Mouse (Mus musculus) myocyte (in vitro differentiated cells): ENCODE results near the gene Exd1. TPM values are rescaled to one million over a fixed set of nuclear protein-coding genes. Genes with fewer than 3 reads are reported as not detected.
A peak's percentile ranks its signal among the peaks of the same experiment; 100 is the strongest.

Source experiments
- H3K27me3 ChIP-seq: one replicate; pipeline ENCODE4 v1.6.1; 2011; ENCODE audit not compliant: control insufficient read depth, insufficient read depth, insufficient read length
- H3K36me3 ChIP-seq: one replicate; pipeline ENCODE4 v1.6.1; 2011; ENCODE audit not compliant: control insufficient read depth, insufficient read depth
- H3K4me2 ChIP-seq: one replicate; pipeline ENCODE4 v1.6.1; 2011; ENCODE audit warnings: low read depth, control low read depth
- H3K4me3 ChIP-seq: one replicate; pipeline ENCODE4 v1.5.1; 2011; ENCODE audit warnings: mild to moderate bottlenecking, control low read depth, moderate library complexity
- H3K79me2 ChIP-seq: one replicate; pipeline ENCODE4 v1.6.1; 2011; ENCODE audit not compliant: control insufficient read depth, insufficient read depth
- H3ac ChIP-seq: one replicate; pipeline ENCODE4 v1.6.1; 2011; ENCODE audit not compliant: control insufficient read depth, insufficient read length
- CEBPB ChIP-seq: IDR thresholded peaks from 2 replicates; pipeline ENCODE4 v1.6.1; 2011; ENCODE audit warnings: mild to moderate bottlenecking, moderate library complexity; ENCODE audit not compliant: poor library complexity, insufficient read depth, severe bottlenecking
- E2F4 ChIP-seq: IDR thresholded peaks from one replicate; pipeline ENCODE4 v1.6.1; 2011; ENCODE audit warnings: mild to moderate bottlenecking, control low read depth, moderate library complexity; ENCODE audit not compliant: insufficient read depth
- MAX ChIP-seq: IDR thresholded peaks from one replicate; pipeline ENCODE4 v1.6.1; 2011; ENCODE audit warnings: low read depth, mild to moderate bottlenecking, control low read depth
- MYOD1 ChIP-seq, 3 experiments: IDR thresholded peaks; one replicate each; pipeline ENCODE4 v1.6.1; 2011; ENCODE audit warnings: control low read depth in 2 of 3, low read depth in 2 of 3, mild to moderate bottlenecking in 2 of 3, moderate library complexity in 1 of 3; ENCODE audit not compliant: insufficient read length in 2 of 3, control insufficient read depth in 1 of 3
- MYOG ChIP-seq, 3 experiments: IDR thresholded peaks; one replicate each; pipeline ENCODE4 v1.6.1; 2011; ENCODE audit warnings: control low read depth in 2 of 3, low read depth in 2 of 3, mild to moderate bottlenecking in 2 of 3; ENCODE audit not compliant: insufficient read length in 2 of 3, control insufficient read depth in 1 of 3, insufficient read depth in 1 of 3
- POLR2A ChIP-seq: IDR thresholded peaks from one replicate; pipeline ENCODE4 v1.6.1; 2011; ENCODE audit warnings: low read depth, mild to moderate bottlenecking, control low read depth, moderate library complexity; ENCODE audit not compliant: insufficient read length
- POLR2AphosphoS2 ChIP-seq: IDR thresholded peaks from one replicate; pipeline ENCODE4 v1.6.1; 2011; ENCODE audit warnings: low read depth, control low read depth; ENCODE audit not compliant: insufficient read length
- REST ChIP-seq: IDR thresholded peaks from one replicate; pipeline ENCODE4 v1.6.1; 2011; ENCODE audit warnings: mild to moderate bottlenecking, control low read depth, moderate library complexity; ENCODE audit not compliant: insufficient read depth, insufficient read length
- SRF ChIP-seq: IDR thresholded peaks from one replicate; pipeline ENCODE4 v1.6.1; 2011; ENCODE audit warnings: low read depth; ENCODE audit not compliant: control insufficient read depth, insufficient read length
- TCF12 ChIP-seq: IDR thresholded peaks from one replicate; pipeline ENCODE4 v1.6.1; 2011; ENCODE audit warnings: mild to moderate bottlenecking, control low read depth; ENCODE audit not compliant: poor library complexity, insufficient read depth, severe bottlenecking
- TCF3 ChIP-seq: IDR thresholded peaks from one replicate; pipeline ENCODE4 v1.6.1; 2011; ENCODE audit warnings: low read depth, control low read depth; ENCODE audit not compliant: insufficient read length
- USF1 ChIP-seq: IDR thresholded peaks from one replicate; pipeline ENCODE4 v1.6.1; 2011; ENCODE audit warnings: low read depth, mild to moderate bottlenecking, control low read depth, moderate library complexity
- polyA plus RNA-seq: library from polyadenylated mRNA; unstranded; fragments of >200 nt; fragmentation: generic; extraction: Trizol; gene quantifications from one replicate; pipeline ENCODE4 v1.2.1, GENCODE M21; 2012; ENCODE audit warnings: missing spikeins

Exd1 gene
- polyA plus RNA-seq, 1 experiment: 0.23 TPM

DNA sequence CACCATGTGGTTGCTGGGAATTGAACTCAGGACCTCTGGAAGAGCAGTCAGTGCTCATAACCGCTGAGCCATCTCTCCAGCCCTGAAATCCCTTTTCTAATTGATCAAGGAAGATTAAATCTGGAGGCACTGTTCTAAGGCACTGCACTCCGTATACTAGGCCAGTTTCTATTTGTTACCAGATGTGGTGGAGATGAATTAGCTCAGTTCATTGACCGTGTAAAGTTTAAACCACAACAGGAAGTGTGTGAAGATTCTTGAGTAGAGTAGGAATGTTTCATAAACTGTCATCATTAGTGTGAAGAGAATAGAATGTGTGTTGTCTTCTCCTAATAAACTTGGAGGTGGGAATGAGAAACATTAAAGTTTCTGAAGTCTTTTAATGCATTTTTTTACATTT, 14.4 kb upstream of the Exd1 start:
- H3K4me3 ChIP-seq: no peak overlapping the region
- H3K36me3 ChIP-seq: peaks cover 29% of the 10 kb centered on the region
- H3ac ChIP-seq: no peak overlapping the region
- H3K79me2 ChIP-seq: no peaks in the 10 kb centered on the region
- H3K27me3 ChIP-seq: no peaks in the 10 kb centered on the region
- H3K4me2 ChIP-seq: no peak overlapping the region
- TF ChIP-seq POLR2A (no peak), TCF12 (no peak), MYOD1 (IDR thresholded peaks at IDR 0.05; ENCODE audit: control insufficient read depth in 1 of 3, insufficient read length in 2 of 3, low read depth in 2 of 3) (no peak), MYOG (IDR thresholded peaks at IDR 0.05; ENCODE audit: control insufficient read depth in 1 of 3, insufficient read depth in 1 of 3, insufficient read length in 2 of 3, low read depth in 2 of 3) (no peak), SRF (no peak), TCF3 (no peak), E2F4 (no peak), MAX (no peak), CEBPB (no peak), POLR2AphosphoS2 (no peak), REST (no peak), USF1 (no peak)

DNA sequence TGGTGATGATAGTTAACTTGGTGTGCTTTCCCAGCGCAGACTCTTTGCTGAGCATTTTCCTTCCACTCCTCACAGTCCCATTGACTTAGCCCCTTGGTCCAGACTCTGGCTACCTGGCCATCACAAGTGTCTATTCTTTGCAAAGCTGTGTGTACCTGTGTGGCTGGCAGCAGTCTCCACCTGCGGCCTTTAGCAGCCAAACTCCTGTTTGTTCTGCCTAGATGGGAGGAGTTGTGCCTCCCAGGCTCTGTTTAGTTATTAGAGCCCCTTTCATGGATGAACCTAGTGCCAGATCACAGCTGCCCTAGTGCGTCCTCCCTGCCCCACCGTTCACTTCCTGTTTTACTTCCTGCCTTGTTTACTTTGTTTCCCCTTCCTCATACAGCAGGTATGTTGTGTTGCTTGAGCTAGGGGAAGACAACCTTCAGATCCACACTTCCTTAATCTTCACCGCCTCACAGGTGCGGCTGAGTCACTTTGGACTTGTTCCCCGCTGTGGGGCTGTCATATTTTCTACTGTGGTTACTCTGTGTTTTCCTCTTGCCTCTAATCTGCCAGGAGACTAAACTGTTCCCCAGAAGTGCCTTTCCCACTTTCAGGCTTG, 11.4 kb upstream of the Exd1 start:
- no peak overlapping the region for H3K4me3 ChIP-seq
- H3K36me3 ChIP-seq: peaks cover 17% of the 10 kb centered on the region
- TF ChIP-seq POLR2A: no peak
- no peak for TF ChIP-seq POLR2AphosphoS2
- no peak for TF ChIP-seq MYOG (IDR thresholded peaks at IDR 0.05; ENCODE audit: control insufficient read depth in 1 of 3, insufficient read depth in 1 of 3, insufficient read length in 2 of 3, low read depth in 2 of 3)
- TF ChIP-seq MAX: no peak
- no peak for TF ChIP-seq REST
- no peak for TF ChIP-seq SRF
- no peak for TF ChIP-seq TCF3
- no peak for TF ChIP-seq TCF12
- no peak for TF ChIP-seq USF1
- no peak for TF ChIP-seq E2F4
- no peak for TF ChIP-seq CEBPB
- H3K79me2 ChIP-seq: peaks cover 10% of the 10 kb centered on the region
- no peak overlapping the region for H3ac ChIP-seq
- H3K27me3 ChIP-seq: no peaks in the 10 kb centered on the region
- H3K4me2 ChIP-seq: no peak overlapping the region

DNA sequence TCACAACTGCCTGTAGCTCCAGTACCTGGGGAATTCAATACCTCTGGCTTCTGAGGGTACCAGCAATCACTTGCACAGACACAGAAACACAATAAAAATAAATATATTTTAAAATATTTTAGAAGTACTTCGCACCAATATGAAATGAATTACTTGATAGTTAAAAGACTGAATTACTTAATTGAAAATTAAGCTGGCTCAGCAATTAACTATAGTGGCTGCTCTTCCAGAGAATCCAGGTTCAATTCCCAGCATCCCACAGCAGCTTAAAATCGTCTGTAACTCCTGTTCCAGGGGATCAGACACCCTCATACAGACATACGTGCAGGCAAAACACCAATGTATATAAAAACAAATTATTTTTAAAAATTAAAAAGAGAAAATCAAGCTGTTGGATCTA, 10.6 kb upstream of the Exd1 start:
- no peaks in the 10 kb centered on the region for H3K27me3 ChIP-seq
- no peak for TF ChIP-seq REST
- TF ChIP-seq POLR2AphosphoS2: no peak
- TF ChIP-seq TCF12: no peak
- TF ChIP-seq TCF3: no peak
- no peak for TF ChIP-seq USF1
- TF ChIP-seq CEBPB: no peak
- peaks cover 13% of the 10 kb centered on the region for H3K36me3 ChIP-seq
- H3K4me3 ChIP-seq: no peak overlapping the region
- H3ac ChIP-seq: no peak overlapping the region
- no peak overlapping the region for H3K4me2 ChIP-seq
- H3K79me2 ChIP-seq: peaks cover 10% of the 10 kb centered on the region

DNA sequence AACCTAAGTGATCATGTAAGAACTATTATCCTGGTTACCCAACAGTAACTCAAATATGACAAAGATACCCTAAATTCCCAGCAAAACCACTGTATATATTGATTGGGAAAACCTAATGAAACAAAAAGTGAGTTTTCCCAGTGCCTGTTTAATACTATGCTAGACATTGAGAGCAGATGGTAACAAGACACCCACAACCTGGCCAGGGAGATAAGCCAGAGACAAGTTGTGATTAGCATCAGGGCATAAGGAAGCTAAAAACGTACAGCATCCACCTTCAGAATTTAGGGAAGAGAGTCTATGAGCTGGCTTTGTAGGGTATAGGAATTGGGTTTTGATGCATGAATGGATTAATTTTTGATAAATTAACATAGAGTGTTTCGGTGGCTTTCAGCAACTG, 2.3 kb upstream of the Exd1 start:
- no peak for TF ChIP-seq USF1
- no peak for TF ChIP-seq MYOD1 (IDR thresholded peaks at IDR 0.05; ENCODE audit: control insufficient read depth in 1 of 3, insufficient read length in 2 of 3, low read depth in 2 of 3)
- no peak for TF ChIP-seq SRF
- no peak for TF ChIP-seq MYOG (IDR thresholded peaks at IDR 0.05; ENCODE audit: control insufficient read depth in 1 of 3, insufficient read depth in 1 of 3, insufficient read length in 2 of 3, low read depth in 2 of 3)
- no peak for TF ChIP-seq TCF12
- no peak for TF ChIP-seq POLR2AphosphoS2
- no peak for TF ChIP-seq MAX
- no peak for TF ChIP-seq REST
- no peak for TF ChIP-seq TCF3
- no peak for TF ChIP-seq E2F4
- no peak for TF ChIP-seq CEBPB
- no peak for TF ChIP-seq POLR2A
- Histone ChIP-seq H3K27me3 (no peaks in the 10 kb centered on the region), H3ac (no peak overlapping the region), H3K79me2 (peaks cover 26% of the 10 kb centered on the region), H3K4me3 (no peak overlapping the region), H3K36me3 (peaks cover 3% of the 10 kb centered on the region), H3K4me2 (no peak overlapping the region)

DNA sequence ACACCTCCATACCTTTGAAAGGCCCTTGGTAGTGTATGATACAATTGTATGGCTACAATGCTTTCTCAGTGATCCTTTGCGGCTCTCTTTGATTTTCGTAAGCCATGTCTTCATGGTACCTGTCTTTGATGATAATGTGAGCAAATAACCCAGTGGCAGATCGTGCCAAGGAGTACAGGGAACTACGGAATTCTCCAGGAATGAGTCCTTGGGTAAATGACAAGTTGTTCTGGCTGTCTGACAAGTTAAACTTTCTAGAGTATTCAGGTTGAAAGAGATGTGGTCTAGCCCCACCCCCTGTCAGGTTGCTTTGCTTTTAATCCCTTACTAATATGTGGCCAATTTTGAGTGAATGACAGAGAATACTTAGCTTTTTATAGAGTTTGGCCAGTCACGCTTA, 1.3 kb upstream of the Exd1 start:
- H3K79me2 ChIP-seq: peaks cover 18% of the 10 kb centered on the region
- no peak overlapping the region for H3ac ChIP-seq
- H3K36me3 ChIP-seq: peaks cover 3% of the 10 kb centered on the region
- TF ChIP-seq MYOD1 (IDR thresholded peaks at IDR 0.05; ENCODE audit: control insufficient read depth in 1 of 3, insufficient read length in 2 of 3, low read depth in 2 of 3) (no peak), TCF12 (no peak), USF1 (no peak), MYOG (IDR thresholded peaks at IDR 0.05; ENCODE audit: control insufficient read depth in 1 of 3, insufficient read depth in 1 of 3, insufficient read length in 2 of 3, low read depth in 2 of 3) (no peak), REST (no peak), CEBPB (no peak), TCF3 (no peak), POLR2A (no peak), SRF (no peak)
- peak overlapping the region; percentile 75 for H3K4me2 ChIP-seq
- H3K27me3 ChIP-seq: no peaks in the 10 kb centered on the region
- peak overlapping the region; percentile 89 for H3K4me3 ChIP-seq
